Mouse (Mus musculus): ENCODE data around the gene Tspan9.

The Tspan9 gene

DNA sequence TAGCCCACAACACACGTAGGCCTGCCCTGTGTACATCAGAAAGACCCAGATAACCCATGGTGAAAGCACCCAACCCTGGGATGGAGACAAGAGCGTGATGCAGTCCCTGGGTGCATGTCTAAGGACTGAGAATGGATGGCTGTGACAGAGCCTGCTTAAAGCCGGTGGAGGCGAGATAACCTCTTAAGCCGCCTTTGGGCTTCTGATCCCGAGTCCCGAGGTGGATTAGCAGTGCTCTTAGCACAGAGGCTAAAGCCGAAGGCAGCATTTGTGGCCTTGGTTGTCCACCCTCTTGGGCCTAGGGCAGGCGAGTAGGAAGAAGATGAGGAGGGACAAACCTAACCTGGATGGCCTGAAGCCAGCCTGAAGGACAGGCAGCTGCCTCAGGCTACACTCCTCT lies 194.7 kb downstream of the Tspan9 start:
- in situ Hi-C loops (cut with MboI; ENCODE audit: low sequenced_read_pairs) = no loop called here

DNA sequence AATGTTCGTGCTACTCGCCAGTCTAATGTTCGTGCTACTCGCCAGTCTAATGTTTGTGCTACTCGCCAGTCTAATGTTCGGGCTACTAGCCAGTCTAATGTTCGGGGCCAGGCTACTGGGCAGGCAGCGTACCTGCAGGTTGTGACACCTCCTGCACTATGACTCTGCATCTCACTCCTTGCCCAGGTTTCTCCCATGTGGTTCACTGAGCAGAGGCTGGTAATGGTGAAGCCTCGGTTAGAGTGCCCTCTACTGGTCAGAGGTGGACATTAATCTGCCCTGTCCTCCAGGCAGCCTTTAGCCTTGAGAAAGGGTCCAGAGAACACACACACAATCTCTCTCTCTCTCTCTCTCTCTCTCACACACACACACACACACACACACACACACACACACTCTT lies 197.7 kb downstream of the Tspan9 start:
- in situ Hi-C loops (cut with MboI; ENCODE audit: low sequenced_read_pairs) = no loop called here

DNA sequence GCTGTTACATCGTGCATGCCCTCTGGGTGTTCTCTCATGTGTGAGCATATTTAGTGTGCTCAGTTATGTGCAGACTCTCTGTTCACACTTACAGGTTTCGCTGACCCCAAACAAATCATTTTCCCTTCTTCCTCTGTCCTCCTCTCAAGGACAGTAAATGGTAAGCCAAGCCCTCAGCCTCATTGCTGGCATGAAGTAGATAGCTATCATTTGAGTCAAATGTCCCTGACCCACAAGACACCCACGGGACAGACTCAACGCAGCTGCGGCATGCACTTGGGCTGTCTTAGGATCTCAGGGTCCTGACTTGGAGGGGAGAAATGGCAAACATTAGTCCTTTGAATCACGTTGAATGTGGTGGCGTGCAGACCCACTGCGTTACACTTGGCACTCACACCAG lies 201.0 kb downstream of the Tspan9 start:
- in situ Hi-C loops (cut with MboI; ENCODE audit: low sequenced_read_pairs) = no loop called here

DNA sequence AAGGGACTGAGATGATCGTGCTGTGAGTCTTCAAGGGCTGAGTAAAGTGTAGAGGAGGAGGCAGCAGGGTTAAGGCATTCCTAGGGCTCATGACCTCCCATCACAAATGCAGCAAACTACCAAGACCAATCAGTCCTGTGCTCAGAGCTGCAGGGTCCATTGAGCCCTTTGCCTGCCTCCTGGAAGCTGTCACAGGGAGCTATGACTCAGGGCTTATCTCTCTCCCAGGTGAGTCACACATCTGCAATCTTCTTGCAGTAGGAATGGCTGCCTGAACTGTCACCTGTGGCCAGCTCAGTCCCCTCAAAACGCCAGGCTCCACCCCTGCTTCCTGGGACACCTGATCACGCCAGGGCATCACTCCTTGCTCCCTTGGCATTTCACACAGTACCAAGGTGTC lies 208.3 kb downstream of the Tspan9 start:
- in situ Hi-C loops (cut with MboI; ENCODE audit: low sequenced_read_pairs) = no loop called here

DNA sequence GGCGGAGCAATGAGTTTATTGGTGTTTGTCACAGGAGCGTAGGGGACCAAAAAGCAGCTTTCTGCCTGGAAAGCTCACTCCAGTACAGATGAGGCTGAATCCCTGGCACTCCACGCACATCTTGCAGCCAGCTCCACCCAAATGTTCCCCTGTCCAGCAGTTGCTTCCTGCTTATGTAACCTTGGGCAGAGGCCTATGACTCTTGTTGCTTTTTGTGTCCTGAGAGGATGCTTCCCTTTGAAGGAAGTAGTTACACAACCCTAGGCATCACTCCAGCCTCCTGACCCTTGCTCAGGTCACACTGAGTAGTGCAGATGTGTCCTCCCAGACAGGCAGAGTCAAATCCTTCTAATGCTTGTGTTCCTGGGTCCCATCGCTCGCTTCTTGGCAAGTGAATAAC lies 209.6 kb downstream of the Tspan9 start:
- in situ Hi-C loops (cut with MboI; ENCODE audit: low sequenced_read_pairs) = no loop called here

DNA sequence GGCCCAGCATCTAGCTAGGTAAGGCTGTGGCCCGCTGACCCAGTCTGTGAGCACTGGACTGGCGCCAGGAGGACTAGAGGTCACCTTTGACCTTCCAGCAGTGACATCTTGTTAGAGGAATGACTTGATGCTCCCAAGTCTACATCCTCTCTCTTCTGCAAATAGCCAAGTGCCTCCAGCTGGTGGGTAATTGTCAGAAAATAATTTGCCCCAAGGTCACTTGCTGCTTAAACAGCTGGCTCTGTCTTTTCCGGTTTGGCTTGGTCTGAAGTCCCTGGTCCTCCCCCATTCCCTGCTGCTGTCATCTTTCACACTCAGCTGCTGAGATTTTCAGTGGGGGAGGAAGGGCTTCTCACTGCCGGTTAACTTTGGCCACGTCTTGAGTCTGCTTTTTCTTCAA lies 210.7 kb downstream of the Tspan9 start:
- in situ Hi-C loops (cut with MboI; ENCODE audit: low sequenced_read_pairs) = no loop called here

DNA sequence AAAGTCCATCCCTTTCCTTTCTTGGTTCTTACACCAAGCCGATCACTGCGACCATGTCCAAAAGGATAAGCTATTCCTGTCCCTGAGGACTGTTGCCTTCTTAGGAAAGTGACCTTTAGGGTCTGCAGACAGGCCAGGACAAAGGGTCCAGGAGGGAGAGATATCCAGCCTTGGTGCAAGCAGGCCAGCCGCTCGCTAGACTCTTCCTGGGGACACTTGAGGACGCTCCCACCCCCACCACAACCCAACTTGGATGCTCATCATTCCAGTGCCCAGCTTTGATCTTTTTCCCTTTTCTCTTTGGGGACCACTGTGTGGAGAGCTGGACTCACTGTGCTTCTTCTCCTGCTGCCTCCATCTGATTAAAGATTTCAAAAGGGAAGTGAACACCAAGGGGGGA lies 214.7 kb downstream of the Tspan9 start:
- in situ Hi-C loops (cut with MboI; ENCODE audit: low sequenced_read_pairs) = no loop called here

DNA sequence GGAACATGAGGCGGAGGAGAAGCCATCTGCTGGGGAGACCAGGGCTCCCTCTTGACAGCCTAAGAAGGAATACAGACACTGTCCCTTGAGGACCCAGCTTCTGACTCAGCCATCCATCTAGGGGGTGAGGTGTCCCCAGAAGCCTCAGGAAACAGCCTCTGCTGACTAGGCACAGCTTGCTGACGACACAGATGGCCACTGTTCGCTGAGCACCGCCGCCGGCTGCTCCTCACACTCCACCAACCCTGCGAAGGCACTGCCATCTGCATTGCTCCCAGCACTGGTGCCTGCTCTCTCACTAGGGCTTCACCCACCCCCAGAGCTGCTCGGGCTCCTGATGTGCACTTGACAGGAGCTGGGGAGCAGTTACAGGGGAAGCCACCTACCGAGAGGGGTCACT lies 217.5 kb downstream of the Tspan9 start:
- in situ Hi-C loops (cut with MboI; ENCODE audit: low sequenced_read_pairs) = no loop called here

DNA sequence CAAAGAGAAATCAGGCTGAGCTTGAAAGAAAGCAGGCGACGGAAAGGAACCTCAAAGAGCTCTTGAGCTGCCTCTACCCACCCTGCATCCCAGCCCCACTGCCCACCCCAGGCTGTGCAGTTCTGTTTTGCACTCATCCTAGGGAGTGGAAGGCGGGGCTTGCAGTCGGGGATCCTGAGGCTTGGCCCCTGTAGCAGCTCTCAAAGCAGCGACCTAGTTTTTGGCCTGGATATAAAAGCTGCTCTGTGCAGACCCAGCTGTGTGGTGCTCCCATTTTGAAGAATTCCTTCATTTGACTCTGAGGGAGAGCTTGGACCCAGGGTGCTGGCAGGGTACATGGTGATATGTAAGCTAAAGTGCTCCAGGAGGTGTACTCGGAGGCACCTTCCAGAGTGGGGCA lies 218.6 kb downstream of the Tspan9 start:
- in situ Hi-C loops (cut with MboI; ENCODE audit: low sequenced_read_pairs) = no loop called here

DNA sequence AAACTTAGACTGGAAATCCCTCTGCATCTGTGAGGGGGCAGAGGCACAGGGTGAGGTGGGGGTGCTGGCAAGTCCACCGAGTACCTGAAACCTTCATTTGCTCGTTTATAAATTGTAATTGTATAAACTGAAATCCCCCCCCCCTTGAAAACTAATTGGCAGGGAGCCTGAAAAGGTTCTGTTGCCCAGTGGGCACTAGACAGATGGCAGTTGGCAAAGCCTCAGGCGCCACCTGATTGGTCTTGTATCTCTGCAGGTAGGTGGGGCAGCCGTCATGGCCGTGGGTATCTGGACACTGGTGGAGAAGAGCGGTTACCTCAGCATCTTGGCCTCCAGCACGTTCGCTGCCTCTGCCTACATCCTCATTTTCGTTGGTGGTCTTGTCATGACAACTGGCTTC lies 220.1 kb downstream of the Tspan9 start:
- in situ Hi-C loops (cut with MboI; ENCODE audit: low sequenced_read_pairs) = no loop called here

DNA sequence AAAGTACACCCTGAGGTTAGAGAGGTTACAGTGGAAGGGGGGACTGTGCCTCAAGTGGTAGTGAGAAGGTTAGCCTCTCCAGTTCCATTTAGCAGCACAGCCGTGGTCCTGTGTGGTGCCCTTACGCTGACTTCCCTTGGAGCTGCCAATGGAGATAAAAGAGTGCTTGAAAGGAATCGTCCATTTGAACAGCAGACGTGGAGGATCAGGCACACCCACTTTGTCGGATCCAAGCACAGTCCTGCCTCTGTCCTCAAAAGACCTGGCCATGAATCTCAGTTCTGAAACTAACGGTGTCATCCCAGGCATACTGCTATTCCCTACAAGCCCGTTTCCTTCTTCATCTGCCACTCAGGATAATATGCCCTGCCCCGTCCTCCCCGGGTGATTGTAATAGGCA lies 221.4 kb downstream of the Tspan9 start:
- in situ Hi-C loops (cut with MboI; ENCODE audit: low sequenced_read_pairs) = no loop called here

DNA sequence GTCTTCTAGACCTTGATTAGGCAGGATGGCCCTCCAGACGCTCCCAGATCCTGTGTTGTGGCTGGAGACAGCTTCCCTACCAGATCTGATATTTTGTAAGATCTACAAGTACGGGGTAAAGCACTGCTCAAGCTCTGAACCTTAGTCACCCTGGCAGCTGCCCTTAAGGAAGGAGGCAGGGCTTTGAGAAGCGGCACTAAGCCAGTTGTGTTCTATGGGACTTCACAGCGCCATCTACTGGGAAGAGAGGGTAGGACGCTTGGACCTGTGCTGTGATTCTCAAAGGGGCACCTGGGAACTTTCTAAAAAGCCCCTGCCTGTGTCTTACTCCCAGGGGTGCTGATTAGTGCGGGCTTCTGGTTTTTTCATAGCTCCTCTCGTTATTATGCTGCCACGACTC lies 222.7 kb downstream of the Tspan9 start:
- in situ Hi-C loops (cut with MboI; ENCODE audit: low sequenced_read_pairs) = no loop called here

DNA sequence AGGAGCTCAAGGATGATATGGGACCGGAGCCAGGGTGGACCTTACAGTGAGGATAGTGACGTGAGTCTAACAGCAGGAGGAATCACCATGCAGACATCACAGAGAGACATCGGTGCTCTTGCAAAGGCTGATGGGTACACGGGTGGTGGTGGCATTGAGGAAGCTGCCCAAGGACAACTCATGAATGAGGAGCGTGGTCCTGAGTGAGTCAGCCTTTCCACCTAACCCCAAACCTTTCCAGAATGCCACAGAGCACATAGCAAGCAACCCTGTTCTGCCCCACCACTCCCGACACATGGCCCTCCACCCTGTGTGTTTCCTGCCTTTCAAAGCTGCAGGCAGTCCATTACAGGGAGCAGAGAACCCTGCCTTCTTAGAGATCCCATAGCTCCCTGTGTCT lies 223.9 kb downstream of the Tspan9 start:
- in situ Hi-C loops (cut with MboI; ENCODE audit: low sequenced_read_pairs) = no loop called here

DNA sequence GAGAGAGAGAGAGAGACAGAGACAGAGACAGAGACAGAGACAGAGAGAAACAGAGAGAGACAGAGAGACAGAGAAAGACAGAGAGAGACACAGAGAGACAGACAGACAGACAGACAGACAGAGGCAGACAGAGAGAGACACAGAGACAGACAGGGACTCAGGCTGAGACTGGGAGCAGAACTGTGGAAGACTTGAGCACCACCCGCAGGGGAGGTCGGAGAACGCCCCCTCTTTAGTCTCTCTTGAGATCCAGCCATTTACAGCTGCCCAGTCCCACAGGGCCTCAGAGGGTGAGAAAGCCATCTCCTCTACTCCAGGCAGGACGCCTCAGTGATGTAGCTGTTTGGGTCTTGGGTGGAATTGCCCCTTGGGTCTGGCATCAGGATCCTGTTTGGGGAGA lies 225.7 kb downstream of the Tspan9 start:
- in situ Hi-C loops (cut with MboI; ENCODE audit: low sequenced_read_pairs) = no loop called here

DNA sequence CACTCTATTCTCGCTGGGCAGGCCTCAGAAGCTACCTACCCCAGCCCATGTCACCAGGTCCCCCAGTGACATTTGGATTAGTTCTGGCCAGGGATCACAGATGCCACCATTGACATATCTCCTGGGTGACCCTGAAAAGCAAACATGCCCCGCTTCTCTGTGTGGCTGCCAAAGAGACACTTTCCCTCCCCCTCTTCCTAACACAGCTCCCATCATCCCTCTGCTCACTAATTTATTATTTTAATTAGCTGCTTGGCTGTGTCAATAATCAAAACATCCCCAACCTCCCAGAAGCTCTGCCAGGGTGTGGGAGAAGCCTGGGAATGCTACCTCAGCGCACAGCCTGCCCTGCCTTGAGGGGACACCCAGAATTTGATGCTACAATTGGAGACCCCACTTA lies 226.4 kb downstream of the Tspan9 start:
- in situ Hi-C loops (cut with MboI; ENCODE audit: low sequenced_read_pairs) = no loop called here

DNA sequence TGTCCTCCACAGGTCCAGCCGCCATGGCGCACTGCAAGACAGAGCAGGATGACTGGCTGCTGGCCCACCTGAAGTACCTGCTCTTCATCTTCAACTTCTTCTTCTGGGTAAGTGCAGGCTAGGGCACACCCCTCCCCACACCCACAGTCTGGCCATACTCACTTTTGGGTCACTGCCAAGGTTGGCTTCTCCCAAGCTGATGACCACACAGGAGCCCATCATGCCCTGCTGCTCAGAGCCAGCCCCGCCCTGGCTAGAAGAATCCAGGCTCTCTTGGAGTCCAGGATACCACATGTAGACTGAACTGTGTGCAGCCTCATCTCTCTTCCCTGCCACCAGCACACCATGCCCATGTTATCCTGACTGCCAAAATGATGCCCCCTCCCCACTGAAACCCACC lies 230.5 kb downstream of the Tspan9 start:
- in situ Hi-C loops (cut with MboI; ENCODE audit: low sequenced_read_pairs) = no loop called here

DNA sequence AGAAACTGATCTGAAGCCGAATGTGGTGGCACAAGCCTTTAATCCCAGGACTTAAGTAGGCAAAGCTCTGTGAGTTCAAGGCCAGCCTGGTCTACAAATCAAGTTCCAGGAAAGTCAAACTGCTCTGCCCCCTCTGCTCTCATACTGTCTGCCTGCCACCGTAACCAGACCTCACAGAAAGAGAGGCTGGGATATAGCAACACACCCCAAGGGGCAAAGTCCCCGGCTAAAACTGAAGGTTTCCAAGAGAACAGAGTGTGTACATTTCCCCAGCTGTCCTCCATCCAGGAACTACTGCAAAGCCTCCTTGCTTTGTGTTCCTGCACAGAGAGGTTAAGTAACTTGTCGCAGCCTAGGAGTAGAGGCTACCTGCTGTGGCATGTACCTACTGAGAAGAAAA lies 231.7 kb downstream of the Tspan9 start:
- in situ Hi-C loops (cut with MboI; ENCODE audit: low sequenced_read_pairs) = no loop called here

Data from CH12F3 (cell line).